Mouse (Mus musculus) adrenal gland, adult 8-10 months (tissue): ENCODE results near the gene Mvk. TPM values are rescaled to one million over a fixed set of nuclear protein-coding genes. Genes with fewer than 3 reads are reported as not detected.

Experiments
- DNase-seq: peaks from one replicate; pipeline ENCODE4 v3.0.0; 2022
- total RNA-seq, 4 experiments: library from RNA; stranded (reverse); gene quantifications; 2 replicates each; pipeline ENCODE4 v1.2.4; 2022

Gene Mvk
- total RNA-seq, 4 experiments from 2014 or later, result 31.6 to 45.5 (median 37.1) TPM

DNA sequence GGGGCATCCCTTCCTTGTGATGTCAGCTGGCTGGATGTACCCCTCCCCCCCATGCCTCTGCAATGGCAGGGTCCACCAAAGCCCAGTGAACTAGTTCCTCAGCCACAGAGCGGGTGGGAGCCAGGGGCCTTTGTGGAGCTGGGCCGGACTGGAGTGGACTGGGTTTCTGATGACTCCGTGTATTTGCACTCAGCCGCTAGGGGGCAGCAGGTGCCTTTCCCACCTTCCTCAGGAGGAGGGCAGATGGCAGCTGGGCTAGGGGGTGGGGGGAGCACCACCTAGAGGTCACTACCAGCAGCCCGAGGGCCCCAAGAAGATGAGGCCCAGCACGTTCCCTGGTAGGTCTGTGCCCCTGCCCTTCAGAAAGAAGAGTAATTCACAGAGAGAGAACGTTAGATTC, 17.2 kb downstream of the Mvk start:
- DNase-seq, result peak; percentile 67

DNA sequence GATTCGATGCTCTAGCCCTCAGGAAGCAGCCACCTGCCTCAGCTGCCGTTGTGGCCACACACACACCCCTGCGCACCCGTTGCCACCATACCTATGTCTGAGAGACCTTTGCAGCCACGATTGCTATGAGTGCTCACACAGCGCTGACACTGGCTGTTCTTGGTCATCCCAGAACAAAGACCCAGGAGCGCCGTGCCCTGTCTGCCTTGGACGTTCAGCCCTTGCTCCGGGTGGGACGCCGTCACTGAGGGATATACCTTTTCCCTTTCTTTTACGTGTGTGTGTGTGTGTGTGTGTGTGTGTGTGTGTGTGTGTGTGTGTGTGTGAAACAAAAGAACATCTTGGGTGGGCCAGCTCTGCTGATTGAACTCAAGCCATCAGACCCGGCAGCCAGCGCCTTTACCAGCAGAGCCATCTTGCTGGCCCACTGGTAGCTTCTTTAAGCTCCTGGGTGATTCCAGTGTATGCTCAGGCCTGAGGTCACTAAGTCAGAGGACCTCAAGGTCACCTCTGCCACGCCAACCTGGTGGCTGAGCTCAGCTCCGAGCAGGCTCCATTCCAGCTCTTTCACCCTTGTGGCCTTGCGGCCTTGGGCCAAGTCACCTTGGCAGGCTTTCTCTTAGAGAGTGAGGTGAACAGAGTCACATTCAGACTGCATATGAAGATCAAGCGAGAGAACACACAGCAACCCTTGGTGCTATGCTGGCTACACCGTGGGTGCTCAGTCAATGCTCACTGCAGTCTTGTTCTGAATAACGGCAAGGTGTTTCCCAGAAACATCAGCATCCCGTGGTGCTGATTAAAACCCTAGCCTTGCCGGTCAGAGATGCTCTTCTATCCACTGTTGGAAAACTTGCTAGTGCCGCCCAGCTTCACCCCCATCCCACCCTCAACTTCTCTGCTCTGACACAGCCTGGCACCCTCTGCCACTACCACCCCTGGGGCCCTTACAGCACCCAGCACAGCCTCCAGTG, 18.3 kb downstream of the Mvk start:
- DNase-seq, result peak; percentile 58

DNA sequence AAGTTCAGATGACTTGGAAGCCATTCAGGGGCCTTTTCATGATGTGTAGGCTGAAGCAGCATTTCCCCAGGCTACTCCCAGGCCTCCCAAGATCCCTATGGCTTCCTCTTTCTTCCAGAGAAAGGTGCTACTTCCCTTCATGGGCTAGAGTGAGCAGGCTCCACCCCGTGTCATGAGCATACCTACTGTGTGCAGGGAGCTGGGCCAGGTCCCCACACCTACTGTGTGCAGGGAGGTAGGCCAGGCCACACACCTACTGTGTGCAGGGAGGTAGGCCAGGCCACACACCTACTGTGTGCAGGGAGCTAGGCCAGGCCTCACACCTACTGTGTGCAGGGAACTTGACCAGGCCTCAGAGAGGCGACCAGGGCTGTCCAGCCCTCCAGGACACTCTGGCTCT, 20.5 kb downstream of the Mvk start:
- DNase-seq, result no peak

DNA sequence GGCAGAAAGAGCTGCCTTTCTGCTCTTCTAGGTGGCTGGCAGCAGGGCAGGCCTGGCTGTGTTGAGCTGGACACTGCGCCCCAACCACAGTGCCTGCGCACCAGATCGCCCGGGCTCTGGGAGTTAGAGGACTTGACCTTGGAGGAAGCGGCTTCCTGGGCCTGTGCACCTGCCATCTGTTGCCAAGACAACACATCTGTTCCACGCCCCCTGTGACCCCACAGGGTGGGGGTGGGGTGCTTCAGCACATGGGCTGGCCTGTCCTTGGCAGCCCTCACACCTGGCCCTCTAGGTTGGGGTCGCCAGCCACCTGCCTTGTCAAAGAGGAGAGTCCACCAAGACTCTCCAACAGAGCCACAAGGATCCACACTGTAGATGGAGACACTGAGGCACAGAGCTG, 21.6 kb downstream of the Mvk start:
- DNase-seq, result no peak

DNA sequence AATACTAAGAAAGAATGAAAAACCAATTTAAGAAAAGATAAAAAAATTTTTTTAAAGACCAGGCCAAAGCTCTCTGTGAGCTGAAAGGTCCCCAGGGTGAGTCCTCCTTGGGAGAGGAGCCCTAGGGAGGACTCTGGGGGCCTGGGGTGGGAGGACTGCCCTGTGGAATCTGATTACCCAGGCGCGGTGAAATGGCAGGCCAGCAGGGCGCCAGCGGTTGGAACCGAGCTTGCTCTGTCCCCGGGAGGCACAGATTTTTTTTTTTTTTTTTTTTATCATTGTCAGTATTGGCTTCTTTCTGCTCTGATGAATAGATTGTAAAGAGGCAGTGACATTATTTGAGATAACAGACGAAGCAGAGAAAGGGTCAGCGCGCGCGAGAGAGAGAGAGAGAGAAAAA, 22.9 kb downstream of the Mvk start:
- DNase-seq, result no peak

DNA sequence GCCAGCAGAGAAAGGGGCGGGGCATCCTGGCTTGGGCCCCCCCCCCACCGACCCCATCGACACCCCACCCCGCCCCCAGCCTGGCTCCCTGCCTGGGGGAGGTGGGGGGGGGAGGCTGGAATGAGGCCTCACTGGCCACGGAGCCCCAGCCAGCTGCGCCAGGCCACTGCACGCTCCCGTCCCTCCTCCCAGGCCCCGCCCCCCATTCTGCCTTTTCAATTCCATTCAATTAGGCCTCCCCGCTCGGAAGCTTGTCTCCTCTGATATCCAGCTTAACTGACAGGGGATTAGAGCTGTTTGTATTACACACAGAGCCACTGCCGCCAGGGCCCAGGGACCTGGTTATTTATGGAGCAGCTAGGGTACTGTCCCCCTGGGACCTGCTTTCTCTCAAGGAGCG, 23.4 kb downstream of the Mvk start:
- DNase-seq, result peak; percentile 48

DNA sequence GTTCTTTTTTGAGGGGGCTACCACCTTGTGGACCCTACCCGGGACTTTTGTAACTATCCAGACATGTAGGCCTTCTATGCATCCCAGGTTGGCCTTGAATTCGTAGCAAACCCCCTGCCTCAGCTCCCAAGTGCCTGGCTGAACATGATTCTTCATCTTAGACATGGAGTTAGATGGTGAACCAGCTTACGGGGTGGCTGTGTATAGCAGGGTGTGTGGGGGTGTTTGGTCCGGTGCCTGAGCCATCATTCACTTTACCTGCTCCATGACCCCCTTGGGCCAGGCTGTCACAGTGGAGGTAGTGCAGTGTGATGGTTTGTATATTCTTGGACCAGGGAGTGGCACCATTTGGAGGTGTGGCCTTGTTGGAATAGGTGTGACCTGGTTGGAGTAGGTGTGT, 23.9 kb downstream of the Mvk start:
- no peak for DNase-seq

DNA sequence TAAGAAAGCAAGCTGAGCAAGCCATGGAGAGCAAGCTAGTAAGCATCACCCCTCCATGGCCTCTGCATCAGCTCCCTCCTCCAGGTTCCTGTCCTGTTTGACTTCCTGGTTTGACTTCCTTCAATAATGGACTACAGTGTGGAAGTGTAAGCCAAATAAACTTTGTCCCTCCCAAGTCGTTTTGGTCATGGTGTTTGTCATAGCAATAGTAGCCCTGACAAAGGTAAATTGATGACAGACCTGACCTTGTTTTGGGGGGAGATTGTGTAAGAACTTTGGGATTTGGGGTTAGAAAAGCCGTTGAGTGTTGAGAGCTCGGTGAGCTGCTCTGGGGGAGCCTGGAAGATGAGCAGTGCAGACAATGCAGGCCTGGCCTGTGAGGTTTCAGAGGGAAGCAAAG, 26.3 kb downstream of the Mvk start:
- no peak for DNase-seq

DNA sequence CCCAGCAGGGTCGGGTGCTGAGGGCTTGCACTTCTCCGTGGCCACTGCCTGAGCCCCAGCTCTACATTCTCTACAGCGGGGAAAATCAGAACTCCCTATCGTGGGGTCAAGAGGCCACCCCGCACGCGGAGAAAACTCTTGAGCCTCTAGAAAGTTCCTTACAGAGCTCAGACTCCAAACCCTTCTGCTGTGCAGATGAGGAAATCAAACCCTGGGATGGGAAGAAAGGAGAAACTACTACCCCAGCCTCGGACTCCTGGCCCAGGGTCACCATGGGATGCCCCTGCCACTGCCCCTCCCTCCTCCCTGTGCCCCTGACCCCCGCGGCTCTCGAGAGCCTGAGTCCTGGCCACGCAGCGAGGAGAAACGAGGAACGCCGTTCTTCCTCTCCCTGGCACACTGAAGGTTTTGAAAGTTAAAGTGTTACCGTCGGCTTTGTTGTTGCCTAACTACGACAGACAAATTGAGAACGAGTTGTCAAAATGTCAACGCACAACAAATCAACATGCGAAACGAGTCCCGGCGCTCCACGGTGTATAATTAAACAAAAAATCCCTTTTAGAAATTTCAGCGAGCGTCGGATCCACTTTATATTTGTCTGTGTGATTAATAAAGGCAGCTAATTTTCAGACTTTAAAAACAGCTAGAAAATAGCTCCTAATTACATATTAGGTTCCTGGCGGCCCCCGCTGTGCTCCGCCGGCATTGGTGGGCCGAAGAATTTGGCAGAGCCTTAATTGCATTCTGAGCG, 30.8 kb downstream of the Mvk start:
- no peak for DNase-seq

DNA sequence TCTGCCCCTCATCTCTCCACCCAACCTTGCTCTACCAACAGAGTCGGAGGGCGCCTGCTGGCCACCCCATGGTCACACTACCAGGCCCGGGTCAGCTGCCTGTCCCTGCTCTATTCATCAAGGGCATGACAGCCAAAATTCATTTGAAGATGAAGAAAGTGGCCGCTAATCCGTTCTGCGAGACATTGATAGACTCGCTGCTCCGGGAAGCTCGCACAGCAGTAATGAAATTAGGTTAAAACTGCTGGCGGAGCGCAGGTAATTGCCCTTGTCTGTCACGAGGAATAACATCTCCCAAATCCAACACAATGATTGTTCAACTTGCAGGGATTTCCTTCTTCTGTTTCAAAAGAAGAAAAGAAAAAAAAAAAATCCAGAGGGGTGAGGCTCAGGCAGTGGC, 34.2 kb downstream of the Mvk start:
- DNase-seq, result no peak

DNA sequence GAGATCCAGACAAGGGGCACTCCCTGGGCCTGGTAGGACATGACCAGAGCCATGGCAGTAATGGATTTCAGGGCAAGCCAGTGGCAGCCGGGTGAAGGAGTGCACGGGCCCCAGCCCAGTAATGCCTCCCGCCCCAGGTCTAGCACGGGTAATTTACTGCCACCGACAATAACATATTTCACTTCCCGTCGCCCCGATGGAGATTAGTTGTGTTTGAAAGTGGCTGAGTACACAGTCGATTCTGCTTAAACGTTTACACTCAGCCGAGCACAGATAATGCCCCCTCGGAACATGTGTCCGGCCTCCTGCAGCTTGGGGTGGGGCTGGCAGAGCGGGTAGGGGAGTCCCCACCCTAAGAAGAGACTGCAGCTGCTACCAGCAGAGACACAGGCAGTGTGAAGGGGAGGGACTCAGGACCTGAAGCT, 38.5 kb downstream of the Mvk start:
- DNase-seq, result no peak

DNA sequence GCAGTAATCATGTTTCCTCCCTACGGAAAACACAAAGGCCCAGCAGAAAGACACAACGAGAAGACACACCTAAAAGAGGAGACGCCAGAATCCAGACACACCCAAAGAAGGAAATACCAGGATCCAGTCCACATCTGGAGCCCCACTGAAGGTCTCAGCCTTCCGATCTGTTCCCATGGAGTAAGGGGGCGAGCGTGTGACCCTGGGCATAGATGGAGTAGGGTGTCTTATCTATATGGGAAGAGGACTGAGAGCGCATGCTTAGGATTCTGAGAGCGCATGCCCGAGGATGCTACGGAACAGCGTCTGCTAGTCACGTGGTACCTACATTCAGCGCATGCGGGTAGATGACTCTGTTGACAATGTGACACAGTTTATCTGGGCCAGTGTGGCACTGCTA, 41.6 kb downstream of the Mvk start:
- no peak for DNase-seq

DNA sequence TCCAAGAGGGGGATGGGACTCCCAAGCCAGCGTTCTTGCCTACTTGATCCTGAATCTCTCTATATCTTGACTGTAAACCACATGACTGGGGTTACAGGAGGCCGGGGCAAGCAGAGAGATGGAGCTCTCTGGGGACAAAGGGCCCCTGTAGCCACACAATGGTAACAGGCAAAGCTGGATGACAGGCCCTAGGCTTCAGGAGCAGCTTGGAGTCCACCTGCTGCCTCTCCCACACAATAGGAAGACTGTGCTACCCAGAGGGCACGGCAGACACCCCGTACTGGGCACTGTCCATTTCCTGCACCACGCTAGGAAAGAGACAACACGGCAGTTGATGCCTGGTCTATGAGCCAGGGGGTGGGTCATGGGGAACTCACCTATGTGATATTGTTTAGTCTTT, 45.5 kb downstream of the Mvk start:
- DNase-seq, result no peak

DNA sequence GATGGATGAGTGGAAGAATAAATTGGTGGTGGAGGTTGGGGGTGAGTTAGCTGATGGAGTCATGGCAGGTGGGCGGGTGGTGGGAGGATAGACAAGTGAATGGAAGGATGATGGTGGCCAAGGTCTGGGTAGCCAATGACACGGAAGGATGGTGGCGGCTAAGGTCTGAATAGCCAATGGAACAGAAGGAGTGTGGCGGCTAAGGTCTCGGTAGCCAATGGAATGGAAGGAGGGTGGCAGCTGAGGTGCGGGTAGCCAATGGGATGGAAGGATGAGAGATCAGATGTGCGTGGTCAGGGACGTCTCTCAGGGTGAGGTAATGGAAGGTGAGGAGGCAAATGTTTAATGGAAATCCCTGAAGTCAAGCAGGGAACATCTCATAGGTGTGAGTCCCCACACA, 46.2 kb downstream of the Mvk start:
- no peak for DNase-seq

DNA sequence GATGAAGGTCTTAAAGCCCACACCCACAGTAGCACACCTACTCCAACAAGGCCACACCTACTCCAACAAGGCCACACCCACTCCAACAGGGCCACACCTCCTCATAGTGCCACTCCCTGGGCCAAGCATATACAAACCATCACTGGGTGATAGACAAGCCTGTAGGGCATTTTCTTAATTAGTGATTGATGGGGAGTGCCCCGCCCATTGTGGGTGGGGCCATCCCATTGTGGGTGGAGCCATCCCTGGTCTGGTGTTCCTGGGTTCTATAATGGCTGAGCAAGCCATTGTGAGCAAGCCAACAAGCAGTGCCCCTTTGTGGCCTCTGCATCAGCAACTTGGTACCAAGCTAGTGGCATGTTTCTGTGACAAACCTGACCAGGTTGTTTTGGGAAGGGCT, 50.7 kb downstream of the Mvk start:
- DNase-seq, result no peak

DNA sequence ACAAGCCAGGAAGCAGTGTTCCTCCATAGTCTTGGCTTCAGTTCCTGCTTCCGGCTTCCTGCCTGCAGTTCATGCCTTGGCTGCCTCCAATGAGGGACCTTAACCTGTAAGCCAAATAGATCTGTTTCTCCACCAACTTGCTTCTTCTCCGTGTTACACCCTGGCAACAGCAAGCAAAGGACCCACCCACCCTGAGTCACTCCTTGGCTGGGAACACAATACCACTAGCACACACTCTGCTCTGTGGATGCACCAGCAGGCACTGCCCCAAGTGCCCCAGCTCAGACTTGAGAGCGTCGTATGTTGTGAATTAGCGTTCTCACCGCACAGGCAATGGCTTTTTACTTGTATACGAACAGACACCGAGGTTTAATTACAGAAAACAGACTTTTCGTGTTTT, 57.2 kb downstream of the Mvk start:
- DNase-seq, result no peak

DNA sequence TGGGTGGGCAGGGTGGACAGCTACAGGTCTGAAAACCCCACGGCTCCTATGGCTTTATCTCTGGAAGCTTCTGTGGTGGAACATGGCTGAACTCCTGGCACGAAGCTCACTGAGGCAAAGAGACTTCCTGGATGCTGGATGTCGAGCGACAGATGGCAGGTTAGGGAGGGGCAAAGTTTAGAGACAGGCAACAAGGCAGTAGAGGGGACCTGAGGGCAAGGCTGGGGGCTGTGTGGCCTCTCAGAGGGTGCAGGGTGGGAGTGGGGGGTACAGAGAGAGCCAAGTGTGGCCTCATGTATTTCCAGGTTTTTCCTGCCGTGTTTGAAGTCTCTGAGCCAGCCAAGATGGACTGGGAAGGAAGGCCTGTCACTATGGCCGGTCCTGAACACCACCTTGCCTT, 60.8 kb downstream of the Mvk start:
- no peak for DNase-seq

DNA sequence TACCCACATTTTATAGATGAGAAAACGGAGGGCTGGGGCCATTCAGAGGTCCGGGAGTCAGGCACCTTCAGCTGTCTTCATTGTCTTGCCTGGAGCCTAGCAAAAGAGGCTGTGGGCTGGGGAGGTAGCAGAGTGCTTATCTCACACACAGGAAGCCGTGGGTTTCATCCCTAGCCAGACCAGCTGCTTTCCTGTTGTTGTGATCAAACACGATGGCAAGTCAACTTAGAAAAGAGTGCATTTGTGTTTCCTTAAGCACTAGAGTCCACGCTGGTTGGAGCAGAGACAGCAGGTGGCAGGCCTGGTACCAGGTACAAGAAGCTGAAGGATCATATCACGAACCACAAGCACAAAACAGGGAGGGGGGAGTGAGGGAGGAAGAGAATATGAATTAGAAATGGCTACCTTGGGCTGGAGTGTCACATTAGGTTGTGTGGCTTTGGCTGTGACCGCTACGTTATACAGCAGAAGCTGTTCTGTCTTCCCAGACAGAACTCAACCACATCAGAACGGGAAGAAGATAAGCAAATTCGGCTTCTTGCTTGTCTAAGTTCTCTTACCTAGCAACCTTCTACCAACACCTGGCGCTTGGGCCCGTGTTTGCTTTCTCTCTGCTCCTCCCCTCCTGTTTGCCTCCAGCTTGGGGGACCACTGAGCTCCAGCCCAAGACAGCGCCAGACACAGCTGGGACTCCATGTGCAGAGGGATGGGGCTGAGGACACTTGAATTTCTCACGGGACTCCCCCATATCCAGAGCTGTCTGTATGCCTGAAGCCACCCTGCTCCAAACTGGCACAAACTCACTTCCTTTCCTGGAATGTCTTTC, 61.4 kb downstream of the Mvk start:
- no peak for DNase-seq

DNA sequence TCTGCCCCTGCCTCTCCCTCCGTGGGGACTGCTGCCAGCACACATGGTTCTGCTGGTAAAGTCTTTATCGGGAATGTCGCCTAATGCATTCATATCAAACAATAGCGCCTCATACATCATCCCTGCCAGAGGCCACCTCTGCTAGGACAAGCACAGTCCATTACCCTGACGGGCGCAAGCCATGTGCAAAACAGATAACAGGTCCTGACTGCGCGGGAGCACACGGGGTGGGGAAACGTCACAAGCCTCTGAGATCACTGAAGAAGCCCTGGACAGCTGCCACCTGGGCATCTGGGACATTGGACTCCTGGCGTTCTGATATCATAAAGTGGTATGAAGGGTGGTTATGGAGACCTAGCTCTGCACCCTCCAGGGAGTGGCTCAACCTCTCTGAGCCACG, 63.3 kb downstream of the Mvk start:
- peak; percentile 20 for DNase-seq

DNA sequence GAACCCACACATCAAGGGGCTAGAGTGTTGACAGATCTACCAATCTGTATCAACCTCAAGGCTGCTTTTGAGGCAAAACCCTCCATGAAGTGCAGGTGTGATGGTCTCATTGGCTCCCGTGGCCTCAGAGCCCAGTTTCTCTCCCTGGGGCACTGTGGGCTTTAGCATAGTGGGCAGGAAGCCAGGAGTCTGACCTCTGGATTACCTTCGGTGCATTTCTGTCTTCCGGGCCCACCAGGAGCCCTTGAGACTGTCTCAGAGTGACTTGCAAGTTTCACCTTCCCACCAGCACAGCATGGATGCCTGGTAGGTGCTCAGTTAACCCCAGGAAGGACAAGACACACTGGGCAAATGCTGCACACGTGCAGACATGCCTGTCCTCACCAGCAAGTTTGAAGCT, 63.9 kb downstream of the Mvk start:
- no peak for DNase-seq

DNA sequence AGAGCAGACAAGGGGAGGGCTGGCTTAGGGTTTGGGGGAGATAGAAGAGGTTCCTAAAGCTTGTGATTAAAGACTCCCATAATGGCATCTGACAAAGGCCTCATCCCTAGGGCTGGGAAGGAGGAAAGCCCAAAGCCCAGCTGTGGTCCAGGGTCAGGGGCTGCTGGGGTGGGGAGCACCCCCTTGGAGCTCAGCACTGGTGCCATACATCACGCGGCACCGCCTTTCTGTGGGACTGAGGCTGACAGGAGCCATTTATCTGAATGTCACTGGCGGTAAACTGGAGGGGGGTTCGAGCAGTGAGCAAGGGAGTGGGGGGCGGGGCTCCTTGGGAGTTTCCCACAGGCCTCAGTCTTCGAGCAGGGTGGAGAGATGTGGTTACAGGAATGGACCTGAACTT, 65.4 kb downstream of the Mvk start:
- no peak for DNase-seq
